Mouse (Mus musculus) forebrain, embryonic 12.5 days (tissue): ENCODE data around the gene Crybb1. TPM values are rescaled to one million over a fixed set of nuclear protein-coding genes. Genes with fewer than 3 reads are reported as not detected.

ENCODE experiments used
- ATAC-seq: fragments of 200-750 bp; cut with Nextera tagmentation; 2 replicates; pipeline ENCODE4 v1.8.0; 2017; ENCODE audit warnings: moderate TSS enrichment; ENCODE audit not compliant: low FRiP score
- H3K27ac ChIP-seq: fragments of 300-500 bp; sonication (generic); 2 replicates; pipeline ENCODE4 v1.5.1; 2016; ENCODE audit warnings: mild to moderate bottlenecking
- H3K27me3 ChIP-seq: fragments of 300-500 bp; sonication (generic); 2 replicates; pipeline ENCODE4 v1.6.1; 2016; ENCODE audit warnings: mild to moderate bottlenecking
- H3K36me3 ChIP-seq: fragments of 300-500 bp; sonication (generic); replicated peaks from 2 replicates; pipeline ENCODE4 v1.6.1; 2016; ENCODE audit warnings: mild to moderate bottlenecking
- H3K4me1 ChIP-seq: fragments of 300-500 bp; sonication (generic); 2 replicates; pipeline ENCODE4 v1.6.1; 2016
- H3K4me2 ChIP-seq: fragments of 300-500 bp; sonication (generic); 2 replicates; pipeline ENCODE4 v1.6.1; 2016; ENCODE audit warnings: mild to moderate bottlenecking, moderate library complexity
- H3K4me3 ChIP-seq: fragments of 300-500 bp; sonication (generic); replicated peaks from 2 replicates; pipeline ENCODE4 v1.5.1; 2016; ENCODE audit warnings: mild to moderate bottlenecking
- H3K9ac ChIP-seq: fragments of 300-500 bp; sonication (generic); 2 replicates; pipeline ENCODE4 v1.6.1; 2016; ENCODE audit warnings: mild to moderate bottlenecking
- H3K9me3 ChIP-seq: fragments of 300-500 bp; sonication (generic); 2 replicates; pipeline ENCODE4 v1.6.1; 2016
- WGBS: fragments of 180-500 bp; shearing (Covaris S2); methylation state at CpG from one replicate; pipeline ENCODE4 v1.1.7; 2016; 5-methylcytosine and 5-hydroxymethylcytosine counted together
- polyA plus RNA-seq: library from polyadenylated mRNA; unstranded; fragments of >200 nt; fragmentation: Nextera tagmentation; extraction: Ambion mirVana; gene quantifications from 2 replicates; pipeline ENCODE4 v1.2.1, GENCODE M21; 2016

Crybb1 gene
- 1.2 and 1.3 TPM in 2 replicates for polyA plus RNA-seq

DNA sequence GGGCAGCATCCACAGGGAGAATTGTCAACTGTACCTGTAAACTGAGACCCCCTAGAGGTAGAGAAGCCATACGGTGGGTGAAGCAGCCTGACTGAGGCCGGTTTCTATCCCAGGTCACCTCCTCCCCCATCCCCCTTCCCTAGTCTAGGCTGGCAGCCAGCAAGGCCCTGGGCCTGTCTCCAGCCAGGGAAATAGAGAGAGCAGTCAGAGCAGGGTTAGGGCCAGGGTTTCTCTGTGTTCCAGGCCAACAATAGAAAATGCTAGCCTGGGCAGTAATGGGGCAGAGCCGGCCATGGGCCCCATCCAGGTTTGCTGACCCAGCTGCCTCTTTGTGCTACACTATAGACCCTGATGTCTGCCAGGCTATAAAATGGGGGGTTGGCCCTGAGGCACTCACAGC is at the start of gene Crybb1:
Gene Crybb1 (plus strand): TSS at position 390 of the 400 bp plus-strand sequence.
- peaks cover 10% of the 10 kb centered on the region for H3K4me1 ChIP-seq
- no peak within 1 kb of the TSS for H3K9ac ChIP-seq
- 45% methylated on average over 3 of the region's 3 CpGs for WGBS
- no peak within 1 kb of the TSS for H3K27ac ChIP-seq
- no peak for ATAC-seq
- no peaks in the 10 kb centered on the region for H3K36me3 ChIP-seq
- H3K27me3 ChIP-seq, result 0 out of 2 replicates have a peak, but pooled peaks cover under 1% of the 10 kb centered on the region
- no peak within 1 kb of the TSS for H3K4me2 ChIP-seq
- H3K4me3 ChIP-seq, result no peak within 1 kb of the TSS
- no peaks in the 10 kb centered on the region for H3K9me3 ChIP-seq

DNA sequence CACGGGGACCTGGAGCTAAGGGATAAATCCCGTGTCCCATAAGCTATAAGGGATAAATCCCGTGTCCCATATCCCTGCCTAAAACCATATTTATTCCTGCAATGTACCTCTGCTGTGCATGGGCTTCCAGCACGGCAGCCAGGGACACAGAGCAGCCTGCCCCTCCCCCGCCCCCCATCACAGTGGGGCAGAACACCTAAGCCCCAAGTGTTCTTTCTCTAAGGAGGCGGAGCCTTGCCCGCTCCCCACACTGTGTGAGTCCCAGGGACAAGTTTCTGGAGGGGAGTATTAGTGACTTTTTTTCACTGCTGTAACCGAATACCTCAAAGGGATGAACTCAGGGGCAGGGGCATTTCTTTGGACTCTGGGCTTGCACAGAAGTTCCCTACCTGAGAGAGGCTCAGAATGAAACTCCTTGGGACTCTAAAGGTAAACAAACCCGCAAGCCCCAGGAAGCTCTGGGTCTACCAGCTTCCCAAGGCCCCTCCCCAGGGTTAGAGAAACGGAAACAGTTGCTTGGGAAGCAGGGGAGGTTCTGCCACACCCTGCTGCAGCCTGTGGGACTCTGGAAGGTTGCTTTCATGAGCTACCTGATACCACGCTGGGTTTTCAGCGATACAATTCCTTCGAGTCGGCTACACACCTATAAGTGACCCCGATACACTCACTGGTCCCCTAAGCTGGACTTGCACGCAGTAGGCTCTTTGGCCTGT is 48.9 kb upstream of the Crybb1 start:
- H3K4me1 ChIP-seq, result peaks cover 11% of the 10 kb centered on the region
- H3K27me3 ChIP-seq, result peaks cover 10% of the 10 kb centered on the region; the same call in 1 of the 2 replicates
- no peaks in the 10 kb centered on the region for H3K36me3 ChIP-seq
- 24% methylated on average over 16 of the region's 16 CpGs for WGBS
- 0 out of 2 replicates have a peak overlapping the region, but pooled peaks have one; percentile 2 for H3K4me2 ChIP-seq
- H3K9ac ChIP-seq, result no peak overlapping the region
- ATAC-seq, result no peak
- H3K4me3 ChIP-seq, result no peak overlapping the region
- H3K27ac ChIP-seq, result no peak overlapping the region
- no peaks in the 10 kb centered on the region for H3K9me3 ChIP-seq

DNA sequence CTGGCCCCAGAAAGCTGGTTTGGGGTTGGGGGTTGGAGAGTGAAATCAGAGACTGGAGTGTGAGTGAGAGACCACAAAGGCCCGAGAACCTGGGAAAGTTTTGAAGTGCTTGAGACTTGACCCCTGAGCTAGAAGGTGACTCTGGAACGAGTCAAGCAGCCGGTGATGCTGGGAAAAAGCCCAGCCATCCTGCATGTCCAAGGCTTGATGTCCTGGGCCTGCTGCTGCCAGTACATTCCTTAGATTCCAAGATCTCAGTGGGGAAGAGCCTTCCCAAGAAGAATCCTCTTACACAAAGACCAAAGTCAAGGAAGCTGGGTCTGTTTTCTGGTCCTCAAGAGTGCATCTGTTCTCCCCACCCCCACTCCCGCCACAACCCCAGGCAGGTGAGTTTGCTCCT is 47.3 kb upstream of the Crybb1 start:
- Histone ChIP-seq H3K27me3 (peaks cover 10% of the 10 kb centered on the region; the same call in 1 of the 2 replicates), H3K27ac (no peak overlapping the region), H3K4me3 (no peak overlapping the region), H3K4me1 (peaks cover 23% of the 10 kb centered on the region), H3K4me2 (no peak overlapping the region), H3K9ac (no peak overlapping the region), H3K9me3 (no peaks in the 10 kb centered on the region), H3K36me3 (no peaks in the 10 kb centered on the region)
- ATAC-seq, result no peak
- 49% methylated on average over 4 of the region's 4 CpGs for WGBS

DNA sequence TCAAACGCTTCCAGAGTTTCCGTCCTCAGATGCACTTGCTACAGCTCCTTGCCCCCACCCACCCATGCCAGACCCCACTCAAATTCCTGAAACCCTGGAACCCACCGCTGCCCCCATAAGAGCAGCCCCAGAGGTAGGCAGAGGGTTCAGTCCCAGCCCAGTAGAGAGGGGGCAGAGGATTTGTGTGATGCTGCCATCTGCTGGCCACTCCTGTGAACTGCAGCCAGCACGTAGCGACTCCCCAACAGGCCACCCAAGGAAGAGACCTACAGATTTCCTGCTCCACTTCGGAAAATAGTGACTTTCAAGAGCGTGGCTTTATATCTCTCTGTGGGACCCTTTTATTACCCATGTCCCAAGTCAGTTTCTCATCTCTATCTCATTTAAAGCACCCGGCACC is 45.5 kb upstream of the Crybb1 start:
- Histone ChIP-seq H3K9me3 (no peaks in the 10 kb centered on the region), H3K4me1 (peaks cover 40% of the 10 kb centered on the region), H3K4me3 (no peak overlapping the region), H3K27me3 (no peaks in the 10 kb centered on the region; the same call in 1 of the 2 replicates), H3K9ac (no peak overlapping the region), H3K36me3 (no peaks in the 10 kb centered on the region), H3K4me2 (no peak overlapping the region), H3K27ac (no peak overlapping the region)
- no peak for ATAC-seq
- 21% methylated on average over 8 of the region's 8 CpGs for WGBS

DNA sequence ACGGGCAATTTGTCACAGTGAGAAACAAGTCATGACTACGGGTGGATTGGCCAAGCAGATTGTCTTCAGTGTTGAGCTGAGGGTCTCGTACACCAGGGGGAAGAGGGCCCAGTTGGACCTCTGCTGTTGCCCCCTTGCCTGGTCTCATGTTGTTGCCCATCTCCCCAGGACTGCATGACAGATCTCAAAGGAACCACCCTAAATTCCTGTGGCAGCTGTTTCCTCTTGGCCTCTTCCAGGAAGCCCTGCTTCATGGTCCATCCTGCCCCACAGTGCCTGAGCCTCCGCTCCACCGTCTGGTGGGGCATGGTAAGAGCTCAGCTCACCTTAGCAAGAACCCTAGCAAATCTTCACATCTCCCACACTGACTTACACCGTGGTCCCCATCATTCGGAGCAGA is 43.7 kb upstream of the Crybb1 start:
- Histone ChIP-seq H3K9ac (no peak overlapping the region), H3K4me2 (no peak overlapping the region), H3K4me3 (no peak overlapping the region), H3K4me1 (peaks cover 49% of the 10 kb centered on the region), H3K27ac (no peak overlapping the region), H3K9me3 (no peaks in the 10 kb centered on the region), H3K36me3 (peaks cover 5% of the 10 kb centered on the region; the same call in 1 of the 2 replicates), H3K27me3 (no peaks in the 10 kb centered on the region)
- 90% methylated on average over 7 of the region's 7 CpGs for WGBS
- no peak for ATAC-seq

DNA sequence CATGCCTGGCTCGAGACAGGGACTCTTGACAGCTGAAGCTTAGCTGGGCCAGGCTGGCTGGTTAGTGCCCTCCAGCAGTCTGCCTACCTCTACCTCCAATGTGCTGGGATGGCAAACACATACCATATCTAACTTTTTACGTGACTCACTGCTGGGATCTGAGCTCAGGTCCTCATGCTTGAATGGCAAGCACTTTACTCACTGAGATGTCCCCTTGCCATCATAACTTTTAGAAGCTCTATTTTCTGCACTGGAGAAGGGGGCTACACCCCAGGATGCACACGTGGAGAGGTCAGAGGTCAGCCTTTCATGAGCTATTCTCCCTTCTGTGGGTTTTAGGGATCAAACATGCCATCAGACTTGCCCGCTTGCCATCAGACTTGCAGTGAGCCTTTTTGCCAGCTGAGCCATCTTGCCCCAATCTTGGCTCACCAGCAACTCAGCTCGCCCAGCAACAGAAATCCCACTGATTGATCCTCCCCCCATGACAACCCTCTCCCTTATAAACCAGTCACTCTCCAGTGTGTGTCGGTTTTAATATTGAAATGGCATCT is 42.8 kb upstream of the Crybb1 start:
- Histone ChIP-seq H3K27ac (peak overlapping the region; percentile 85), H3K9ac (no peak overlapping the region), H3K27me3 (no peaks in the 10 kb centered on the region), H3K4me1 (peaks cover 56% of the 10 kb centered on the region), H3K9me3 (no peaks in the 10 kb centered on the region), H3K4me2 (no peak overlapping the region), H3K36me3 (peaks cover 8% of the 10 kb centered on the region; the same call in 1 of the 2 replicates), H3K4me3 (no peak overlapping the region)
- WGBS, result 56% methylated on average over 6 of the region's 6 CpGs
- peak; percentile 1 for ATAC-seq

DNA sequence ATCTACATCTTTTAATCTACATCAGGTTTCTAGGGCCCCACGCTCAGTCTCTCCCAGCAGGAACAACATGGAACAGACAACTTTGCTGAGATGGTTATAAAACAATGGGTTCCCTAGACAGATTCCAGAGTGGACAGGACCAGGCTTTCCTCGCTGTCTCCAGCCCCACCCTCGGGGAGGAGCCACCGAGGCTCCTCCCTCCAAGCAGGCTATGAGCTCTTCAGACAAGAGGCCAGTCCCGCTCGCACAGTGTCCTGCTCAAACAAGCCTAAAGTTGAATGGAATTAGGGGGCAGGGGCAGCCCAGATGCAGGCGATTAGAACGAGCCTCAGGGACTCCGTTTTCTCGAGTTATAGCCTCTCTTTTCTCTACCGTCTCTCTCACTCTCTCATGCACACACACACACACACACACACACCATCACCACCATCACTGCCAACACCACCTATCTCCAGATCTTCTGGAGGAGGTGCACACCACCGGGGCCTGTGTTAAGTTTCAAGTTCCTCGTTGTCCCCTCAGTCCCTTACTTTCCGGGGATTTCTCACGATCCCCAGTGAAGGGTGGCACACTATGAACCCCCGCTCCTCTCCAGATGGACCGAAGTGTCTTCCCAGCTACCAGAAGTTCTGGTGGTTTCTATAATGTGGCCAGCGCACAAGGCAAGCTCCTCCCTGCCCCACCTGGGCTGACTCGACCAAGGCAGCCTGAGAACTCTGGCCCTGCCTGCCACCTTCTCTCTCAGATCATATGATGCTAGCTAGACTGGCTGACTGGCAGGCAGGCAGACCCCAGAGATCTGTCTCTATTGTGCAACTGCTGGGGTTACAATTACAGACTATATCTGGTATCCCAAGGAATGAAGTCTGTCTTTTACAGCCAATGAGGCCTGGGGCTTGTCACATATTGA is 42.0 kb upstream of the Crybb1 start:
- Histone ChIP-seq H3K4me3 (no peak overlapping the region), H3K27me3 (no peaks in the 10 kb centered on the region), H3K4me1 (peaks cover 64% of the 10 kb centered on the region), H3K36me3 (peaks cover 13% of the 10 kb centered on the region), H3K9me3 (no peaks in the 10 kb centered on the region), H3K27ac (peak overlapping the region; percentile 85), H3K9ac (peak overlapping the region; percentile 29; the same call in 1 of the 2 replicates), H3K4me2 (peak overlapping the region; percentile 24)
- peak; percentile 65 for ATAC-seq
- 16% methylated on average over 19 of the region's 19 CpGs for WGBS

DNA sequence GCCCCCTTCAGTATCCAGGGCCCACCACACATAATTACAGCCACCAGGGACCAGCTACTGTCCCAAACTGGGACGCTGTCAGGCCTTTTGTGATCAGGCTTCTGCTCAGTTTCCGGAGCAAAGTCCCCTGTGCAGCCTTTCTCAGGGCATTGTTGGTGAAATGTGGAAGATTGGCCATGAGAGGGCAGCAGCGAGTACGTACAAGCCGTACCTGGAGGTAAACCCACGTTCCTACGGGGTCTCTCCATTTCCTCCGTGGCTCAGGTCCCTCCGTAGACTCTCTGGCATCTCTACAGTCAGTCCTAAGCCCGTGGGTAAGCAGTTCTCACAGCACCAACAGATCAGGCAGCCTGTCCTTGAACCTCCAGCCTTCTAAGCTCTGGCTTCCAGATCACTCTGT is 41.2 kb upstream of the Crybb1 start:
- WGBS, result 1% methylated on average over 10 of the region's 10 CpGs
- Histone ChIP-seq H3K27ac (peak overlapping the region; percentile 85), H3K9me3 (no peaks in the 10 kb centered on the region), H3K4me1 (peaks cover 72% of the 10 kb centered on the region), H3K27me3 (no peaks in the 10 kb centered on the region), H3K9ac (peak overlapping the region; percentile 29; the same call in 1 of the 2 replicates), H3K36me3 (peaks cover 21% of the 10 kb centered on the region), H3K4me2 (peak overlapping the region; percentile 24), H3K4me3 (no peak overlapping the region)
- ATAC-seq, result peak; percentile 20

DNA sequence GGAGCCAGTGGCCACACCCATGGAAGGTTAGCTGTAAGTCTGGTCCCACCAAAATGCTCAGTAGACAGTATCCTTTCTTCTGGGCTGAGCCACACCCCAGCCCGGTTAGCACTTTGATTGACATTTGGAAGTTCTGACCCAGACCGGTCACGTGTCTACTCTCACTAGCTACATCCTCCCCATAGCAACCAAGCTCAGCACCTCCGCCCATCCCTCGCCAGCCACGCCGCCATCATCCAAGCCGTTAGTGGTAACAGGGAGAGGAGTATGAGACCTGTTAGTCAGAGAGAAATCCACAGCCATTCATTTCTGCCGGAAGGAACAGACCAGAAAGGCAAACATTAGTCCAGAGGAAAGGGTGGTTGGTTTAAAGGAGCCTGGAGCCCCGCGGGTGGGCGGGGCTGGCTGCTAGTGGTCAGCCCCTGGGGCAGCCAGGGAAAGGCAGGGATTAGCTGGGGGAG is 40.3 kb upstream of the Crybb1 start:
- Histone ChIP-seq H3K27me3 (no peaks in the 10 kb centered on the region), H3K9me3 (no peaks in the 10 kb centered on the region), H3K36me3 (peaks cover 30% of the 10 kb centered on the region), H3K27ac (peak overlapping the region; percentile 85), H3K9ac (peak overlapping the region; percentile 29), H3K4me1 (peaks cover 81% of the 10 kb centered on the region), H3K4me2 (peak overlapping the region; percentile 35), H3K4me3 (no peak overlapping the region)
- WGBS, result 9% methylated on average over 12 of the region's 12 CpGs
- peak; percentile 9 for ATAC-seq

DNA sequence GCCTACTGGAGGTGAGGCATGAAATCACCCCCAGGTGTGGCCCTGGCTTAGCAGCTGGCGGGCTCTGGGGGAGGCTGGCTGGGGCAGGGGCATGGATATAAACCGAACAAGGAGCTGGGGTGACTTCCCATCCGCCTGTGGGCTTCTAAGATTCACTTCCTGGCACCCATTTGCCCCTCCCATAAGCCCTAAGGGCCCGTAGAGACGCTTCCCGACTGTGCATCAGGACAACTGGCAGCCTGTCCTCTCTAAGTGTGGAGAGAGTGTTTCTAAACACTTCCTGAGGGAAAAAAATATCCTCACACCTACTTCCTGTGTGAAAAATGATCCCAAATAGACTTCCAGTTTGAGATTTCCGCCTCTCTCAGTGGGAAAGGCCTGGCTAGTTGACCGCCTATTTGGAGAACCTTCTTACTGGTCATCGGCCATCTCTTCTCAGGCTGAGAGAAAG is 39.8 kb upstream of the Crybb1 start:
- 19% methylated on average over 9 of the region's 9 CpGs for WGBS
- Histone ChIP-seq H3K4me1 (peaks cover 86% of the 10 kb centered on the region), H3K9me3 (no peaks in the 10 kb centered on the region), H3K36me3 (peaks cover 35% of the 10 kb centered on the region), H3K27me3 (no peaks in the 10 kb centered on the region), H3K4me2 (peak overlapping the region; percentile 35), H3K4me3 (no peak overlapping the region), H3K9ac (peak overlapping the region; percentile 29), H3K27ac (peak overlapping the region; percentile 85)
- ATAC-seq, result no peak

DNA sequence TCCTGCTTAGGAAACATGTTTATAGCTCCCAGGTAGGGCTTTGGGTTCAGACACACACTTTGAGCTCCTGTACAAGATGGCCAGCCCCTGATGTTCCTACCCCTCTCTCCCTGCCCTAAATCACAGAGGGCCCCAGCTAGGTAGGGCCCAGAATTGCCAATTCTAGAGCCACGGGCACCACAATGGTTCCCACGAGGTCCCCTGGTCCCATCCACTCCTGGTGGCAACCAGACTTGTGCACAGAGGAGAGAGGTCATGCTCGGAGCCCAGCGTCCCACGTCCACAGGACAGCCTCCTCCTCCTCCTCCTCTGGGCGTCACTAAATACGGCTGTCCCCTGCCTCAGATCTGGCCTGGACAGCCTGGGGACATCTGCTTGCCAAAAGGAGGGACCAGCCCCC is 39.3 kb upstream of the Crybb1 start:
- Histone ChIP-seq H3K27me3 (no peaks in the 10 kb centered on the region), H3K36me3 (peaks cover 40% of the 10 kb centered on the region), H3K27ac (peak overlapping the region; percentile 85), H3K9ac (peak overlapping the region; percentile 29; the same call in 1 of the 2 replicates), H3K9me3 (no peaks in the 10 kb centered on the region), H3K4me2 (no peak overlapping the region), H3K4me1 (peaks cover 91% of the 10 kb centered on the region), H3K4me3 (no peak overlapping the region)
- 55% methylated on average over 7 of the region's 7 CpGs for WGBS
- ATAC-seq, result no peak

DNA sequence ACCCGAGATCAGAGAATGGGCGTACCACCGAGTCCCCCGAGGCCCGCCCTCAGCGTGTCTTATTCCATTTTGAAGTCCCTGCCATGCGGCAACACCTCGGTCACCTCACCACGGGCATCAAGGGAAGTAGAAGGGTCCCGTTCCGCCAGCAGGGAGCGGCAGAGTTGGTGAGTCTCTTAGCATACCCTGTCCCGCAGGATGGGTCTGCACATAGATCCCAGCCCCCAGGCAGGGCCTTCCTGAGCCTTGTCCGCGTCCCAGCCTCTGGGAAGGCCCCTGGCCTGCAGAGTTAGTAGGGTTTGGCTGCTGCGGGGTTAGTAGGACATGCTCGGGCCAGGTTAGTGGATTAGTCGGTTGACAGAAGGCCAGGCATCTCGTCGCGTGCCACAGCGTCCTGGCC is 38.6 kb upstream of the Crybb1 start:
- Histone ChIP-seq H3K4me1 (peaks cover 96% of the 10 kb centered on the region), H3K27ac (peak overlapping the region; percentile 85), H3K4me3 (no peak overlapping the region), H3K4me2 (0 out of 2 replicates have a peak overlapping the region, but pooled peaks have one; percentile 2), H3K9ac (peak overlapping the region; percentile 30), H3K9me3 (no peaks in the 10 kb centered on the region), H3K27me3 (no peaks in the 10 kb centered on the region), H3K36me3 (peaks cover 47% of the 10 kb centered on the region)
- whole genome bisulfite sequencing, result 49% methylated on average over 22 of the region's 22 CpGs
- ATAC-seq, result no peak
